Mouse (Mus musculus): Measurements from ENCODE around the gene Shank1. TPM values are rescaled to one million over a fixed set of nuclear protein-coding genes. Genes with fewer than 3 reads are reported as not detected.

Shank1 gene
- polyA plus RNA-seq, 1 experiment from 2014 or later = 0.96 TPM

DNA sequence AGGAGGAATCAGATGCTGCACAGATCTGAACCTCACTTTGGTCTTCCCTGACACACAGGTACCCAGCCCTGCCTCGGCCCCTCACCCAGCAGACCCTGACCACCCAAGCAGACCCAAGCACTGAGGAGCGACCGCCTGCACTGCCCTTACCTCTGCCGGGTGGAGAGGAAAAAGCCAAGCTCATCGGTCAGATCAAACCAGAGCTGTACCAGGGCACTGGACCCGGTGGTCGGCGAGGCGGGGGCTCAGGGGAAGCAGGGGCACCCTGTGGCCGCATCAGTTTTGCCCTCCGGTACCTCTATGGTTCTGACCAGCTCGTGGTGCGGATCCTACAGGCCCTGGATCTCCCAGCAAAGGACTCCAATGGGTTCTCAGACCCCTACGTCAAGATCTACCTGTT is 82.3 kb downstream of the Shank1 start:
- 85% methylated on average over 14 of the region's 14 CpGs for WGBS
- no peak overlapping the region for H3K27ac ChIP-seq (replicated peaks in 1 of 2; ENCODE audit: control insufficient read depth in 1 of 2, insufficient read depth in 1 of 2, low read depth in 2 of 2, low read length in 2 of 2)
- no peak overlapping the region for H3K9ac ChIP-seq (ENCODE audit: low read length)
- H3K4me2 ChIP-seq (ENCODE audit: low read length) = no peak overlapping the region
- peaks cover 15% of the 10 kb centered on the region for H3K27me3 ChIP-seq (ENCODE audit: control insufficient read depth, insufficient read depth, low read length)
- H3K4me3 ChIP-seq (ENCODE audit: control insufficient read depth in 1 of 2, insufficient read depth in 1 of 2, low read depth in 1 of 2, low read length in 2 of 2) = no peak overlapping the region
- no peaks in the 10 kb centered on the region for H3K36me3 ChIP-seq (ENCODE audit: control insufficient read depth, insufficient read depth, low read length)
- ATAC-seq (ENCODE audit: insufficient number of reproducible peaks, insufficient read depth, low FRiP score, low read depth) = no peak
- H3K9me3 ChIP-seq (ENCODE audit: control insufficient read depth, low read length) = no peaks in the 10 kb centered on the region
- no peaks in the 10 kb centered on the region for H3K4me1 ChIP-seq (ENCODE audit: control insufficient read depth in 2 of 2, insufficient read depth in 2 of 2, low read length in 2 of 2)

- H3K36me3 ChIP-seq (ENCODE audit: control insufficient read depth, insufficient read depth, low read length) = no peaks in the 10 kb centered on the region
- no peaks in the 10 kb centered on the region for H3K9me3 ChIP-seq (ENCODE audit: control insufficient read depth, low read length)
- H3K27ac ChIP-seq (replicated peaks in 1 of 2; ENCODE audit: control insufficient read depth in 1 of 2, insufficient read depth in 1 of 2, low read depth in 2 of 2, low read length in 2 of 2) = no peak overlapping the region
- H3K9ac ChIP-seq (ENCODE audit: low read length) = no peak overlapping the region
- no peaks in the 10 kb centered on the region for H3K4me1 ChIP-seq (ENCODE audit: control insufficient read depth in 2 of 2, insufficient read depth in 2 of 2, low read length in 2 of 2)
- WGBS = 87% methylated on average over 17 of the region's 17 CpGs
- H3K4me2 ChIP-seq (ENCODE audit: low read length) = no peak overlapping the region
- ATAC-seq (ENCODE audit: insufficient number of reproducible peaks, insufficient read depth, low FRiP score, low read depth) = no peak
- H3K4me3 ChIP-seq (ENCODE audit: control insufficient read depth in 1 of 2, insufficient read depth in 1 of 2, low read depth in 1 of 2, low read length in 2 of 2) = no peak overlapping the region
- H3K27me3 ChIP-seq (ENCODE audit: control insufficient read depth, insufficient read depth, low read length) = peaks cover 6% of the 10 kb centered on the region; the same call in 1 of the 2 replicates
These were observed 83.2 kb downstream of the Shank1 start for GRCm38 (mm10) chr7:44393284-44393683.

DNA sequence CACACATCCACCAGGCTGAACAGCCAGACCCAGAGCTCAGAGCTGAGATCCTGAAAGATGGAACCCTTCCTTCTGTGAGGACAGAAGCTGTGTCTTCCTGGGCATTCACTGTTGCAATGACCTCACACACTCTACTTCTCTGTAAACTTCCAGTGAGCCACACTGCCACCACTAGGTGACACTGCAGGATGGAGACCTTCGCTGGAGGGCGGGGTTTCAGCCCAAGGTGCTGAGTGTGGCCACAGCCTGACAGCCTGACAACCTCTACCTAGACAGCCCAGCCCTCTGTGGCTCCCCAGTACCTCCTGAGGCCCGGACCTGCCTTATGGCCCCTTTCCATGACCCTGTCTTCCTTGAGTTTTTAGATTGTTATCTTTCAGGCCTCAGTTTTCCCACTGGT is 88.5 kb downstream of the Shank1 start:
- H3K27ac ChIP-seq (replicated peaks in 1 of 2; ENCODE audit: control insufficient read depth in 1 of 2, insufficient read depth in 1 of 2, low read depth in 2 of 2, low read length in 2 of 2) = no peak overlapping the region
- no peak overlapping the region for H3K9ac ChIP-seq (ENCODE audit: low read length)
- H3K9me3 ChIP-seq (ENCODE audit: control insufficient read depth, low read length) = no peaks in the 10 kb centered on the region
- H3K36me3 ChIP-seq (ENCODE audit: control insufficient read depth, insufficient read depth, low read length) = no peaks in the 10 kb centered on the region
- WGBS = 10% methylated on average over 3 of the region's 3 CpGs
- H3K4me1 ChIP-seq (ENCODE audit: control insufficient read depth in 2 of 2, insufficient read depth in 2 of 2, low read length in 2 of 2) = no peaks in the 10 kb centered on the region
- ATAC-seq (ENCODE audit: insufficient number of reproducible peaks, insufficient read depth, low FRiP score, low read depth) = peak; percentile 66
- H3K27me3 ChIP-seq (ENCODE audit: control insufficient read depth, insufficient read depth, low read length) = peaks cover 3% of the 10 kb centered on the region; the same call in 1 of the 2 replicates
- H3K4me3 ChIP-seq (ENCODE audit: control insufficient read depth in 1 of 2, insufficient read depth in 1 of 2, low read depth in 1 of 2, low read length in 2 of 2) = no peak overlapping the region
- H3K4me2 ChIP-seq (ENCODE audit: low read length) = no peak overlapping the region

DNA sequence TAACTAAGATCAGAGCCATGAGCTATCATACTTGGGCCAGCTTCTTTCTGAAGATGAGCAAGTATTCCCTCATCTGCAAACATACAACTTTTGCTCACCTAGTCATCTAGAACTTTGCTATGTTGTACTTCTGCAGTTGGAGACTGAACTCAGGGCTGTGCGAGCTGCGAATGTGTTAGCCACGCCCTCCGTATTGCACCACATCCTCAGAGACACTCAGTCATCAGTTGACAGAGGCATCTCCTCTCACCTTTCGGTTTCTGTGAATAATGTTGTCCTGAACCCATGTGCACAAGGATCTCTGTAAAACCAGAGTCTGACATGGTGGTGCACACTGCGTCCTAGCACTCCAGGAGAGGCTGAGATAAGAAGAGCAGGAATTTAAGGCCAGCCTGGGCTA is 91.6 kb downstream of the Shank1 start:
- peaks cover 7% of the 10 kb centered on the region; the same call in 1 of the 2 replicates for H3K27me3 ChIP-seq (ENCODE audit: control insufficient read depth, insufficient read depth, low read length)
- H3K9me3 ChIP-seq (ENCODE audit: control insufficient read depth, low read length) = no peaks in the 10 kb centered on the region
- no peak overlapping the region for H3K27ac ChIP-seq (replicated peaks in 1 of 2; ENCODE audit: control insufficient read depth in 1 of 2, insufficient read depth in 1 of 2, low read depth in 2 of 2, low read length in 2 of 2)
- H3K9ac ChIP-seq (ENCODE audit: low read length) = no peak overlapping the region
- no peak overlapping the region for H3K4me3 ChIP-seq (ENCODE audit: control insufficient read depth in 1 of 2, insufficient read depth in 1 of 2, low read depth in 1 of 2, low read length in 2 of 2)
- 69% methylated on average over 6 of the region's 6 CpGs for WGBS
- no peaks in the 10 kb centered on the region for H3K36me3 ChIP-seq (ENCODE audit: control insufficient read depth, insufficient read depth, low read length)
- ATAC-seq (ENCODE audit: insufficient number of reproducible peaks, insufficient read depth, low FRiP score, low read depth) = no peak
- H3K4me1 ChIP-seq (ENCODE audit: control insufficient read depth in 2 of 2, insufficient read depth in 2 of 2, low read length in 2 of 2) = peaks cover 2 to 3% of the 10 kb centered on the region in 2 experiments; a peak in 1 of 4 replicates
- H3K4me2 ChIP-seq (ENCODE audit: low read length) = no peak overlapping the region

- Histone ChIP-seq H3K36me3 (ENCODE audit: control insufficient read depth, insufficient read depth, low read length) (no peaks in the 10 kb centered on the region), H3K9ac (ENCODE audit: low read length) (peak overlapping the region; percentile 44; the same call in 1 of the 2 replicates), H3K4me2 (ENCODE audit: low read length) (peak overlapping the region; percentile 75), H3K27ac (replicated peaks in 1 of 2; ENCODE audit: control insufficient read depth in 1 of 2, insufficient read depth in 1 of 2, low read depth in 2 of 2, low read length in 2 of 2) (peak overlapping the region; percentile 40 to 42; a peak in 1 of 4 replicates), H3K9me3 (ENCODE audit: control insufficient read depth, low read length) (no peaks in the 10 kb centered on the region), H3K4me3 (ENCODE audit: control insufficient read depth in 1 of 2, insufficient read depth in 1 of 2, low read depth in 1 of 2, low read length in 2 of 2) (peak overlapping the region; percentile 35 to 44), H3K27me3 (ENCODE audit: control insufficient read depth, insufficient read depth, low read length) (peaks cover 7% of the 10 kb centered on the region; the same call in 1 of the 2 replicates), H3K4me1 (ENCODE audit: control insufficient read depth in 2 of 2, insufficient read depth in 2 of 2, low read length in 2 of 2) (peaks cover 2 to 3% of the 10 kb centered on the region in 2 experiments; a peak in 1 of 4 replicates)
- WGBS = 3% methylated on average over 27 of the region's 27 CpGs
- ATAC-seq (ENCODE audit: insufficient number of reproducible peaks, insufficient read depth, low FRiP score, low read depth) = peak; percentile 87
These were observed 95.4 kb downstream of the Shank1 start for GRCm38 (mm10) chr7:44405346-44406014.

DNA sequence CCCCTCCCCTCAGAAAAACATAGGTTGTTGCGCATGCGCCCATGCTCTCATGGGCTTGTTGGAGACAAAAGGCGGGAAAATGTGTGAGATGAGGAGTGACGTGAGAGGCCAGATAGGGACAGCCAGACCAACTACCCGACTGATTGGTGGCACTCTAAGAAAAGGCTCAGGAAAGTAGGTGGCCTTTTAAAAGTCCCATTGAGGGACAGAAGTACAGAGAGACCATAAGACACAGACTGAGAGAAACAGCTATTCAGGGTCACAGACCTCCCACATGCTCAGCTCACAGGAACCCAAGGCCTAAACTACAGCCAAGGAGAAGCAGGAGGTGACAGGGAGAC is 95.9 kb downstream of the Shank1 start:
- H3K4me3 ChIP-seq (ENCODE audit: control insufficient read depth in 1 of 2, insufficient read depth in 1 of 2, low read depth in 1 of 2, low read length in 2 of 2) = 0 out of 4 replicates have a peak overlapping the region, but pooled peaks of 1 of the 2 experiments have one; percentile 44
- peak; percentile 23; the same call in 1 of the 2 replicates for ATAC-seq (ENCODE audit: insufficient number of reproducible peaks, insufficient read depth, low FRiP score, low read depth)
- WGBS = 0% methylated on average over 5 of the region's 5 CpGs

More for the DNA sequence above, 95.9 kb downstream of the Shank1 start:
- H3K36me3 ChIP-seq (ENCODE audit: control insufficient read depth, insufficient read depth, low read length) = no peaks in the 10 kb centered on the region
- peak overlapping the region; percentile 75 for H3K4me2 ChIP-seq (ENCODE audit: low read length)
- no peak overlapping the region for H3K27ac ChIP-seq (replicated peaks in 1 of 2; ENCODE audit: control insufficient read depth in 1 of 2, insufficient read depth in 1 of 2, low read depth in 2 of 2, low read length in 2 of 2)
- no peaks in the 10 kb centered on the region for H3K9me3 ChIP-seq (ENCODE audit: control insufficient read depth, low read length)
- peaks cover 2 to 3% of the 10 kb centered on the region in 2 experiments; a peak in 1 of 4 replicates for H3K4me1 ChIP-seq (ENCODE audit: control insufficient read depth in 2 of 2, insufficient read depth in 2 of 2, low read length in 2 of 2)
- peaks cover 7% of the 10 kb centered on the region; the same call in 1 of the 2 replicates for H3K27me3 ChIP-seq (ENCODE audit: control insufficient read depth, insufficient read depth, low read length)
- H3K9ac ChIP-seq (ENCODE audit: low read length) = no peak overlapping the region

Measured in heart, embryonic 14.5 days (tissue).